Comparison of ENCODE assay signal across 23 mouse cellular contexts in the genomic region with DNA sequence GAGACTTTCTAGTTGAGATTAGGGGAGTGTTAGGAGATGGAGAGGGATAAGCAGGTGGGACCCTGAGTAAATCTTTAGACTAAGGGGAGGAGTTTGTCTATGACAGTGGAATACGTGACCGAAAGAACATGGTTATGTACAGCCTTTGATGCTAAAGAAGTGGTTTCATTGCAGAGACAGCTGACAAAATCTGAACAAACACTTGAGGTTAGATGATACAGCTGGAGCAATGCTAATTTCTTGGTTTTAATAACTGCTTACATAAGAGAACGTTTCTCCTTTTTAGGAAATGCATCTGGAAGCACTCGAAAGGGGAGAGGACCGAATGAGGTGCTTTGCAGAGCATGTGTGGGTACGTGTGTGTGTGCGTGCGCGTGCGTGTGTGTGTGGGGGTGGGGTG.
DNase-seq lines count a peak whose midpoint lies in the region; ATAC-seq and TF ChIP-seq lines count a peak whose summit lies in the region.
"Had no signal": no experiment of that assay in that cellular context is flagged by ENCODE, and none has a peak within 500 bp of the region (broad histone marks: within the 10 kb centered on the region; RNA-seq: fewer than 3 reads in every experiment).

No protein-coding gene starts in this region.

- H3K4me1 ChIP-seq in forebrain, embryonic 13.5 days = 0 out of 2 replicates have a peak, but pooled peaks cover 5% of the 10 kb centered on the region
- no peaks in the 10 kb centered on the region for H3K4me1 ChIP-seq in forebrain, embryonic 12.5 days
- H3K4me1 ChIP-seq in lung, embryonic 14.5 days (ENCODE audit: insufficient read depth) = no peaks in the 10 kb centered on the region
- H3K4me1 ChIP-seq in forebrain, embryonic 16.5 days (replicated peaks; ENCODE audit: control insufficient read depth, insufficient read depth, low read length) = no peaks in the 10 kb centered on the region; the same call in 1 of the 2 replicates
- H3K4me1 ChIP-seq in stomach, embryonic 15.5 days = no peaks in the 10 kb centered on the region
- H3K4me1 ChIP-seq: heart, embryonic 15.5 days; liver, embryonic 15.5 days; neural tube, embryonic 15.5 days had no signal

- H3K27me3 ChIP-seq in forebrain, embryonic 13.5 days = no peaks in the 10 kb centered on the region
- no peaks in the 10 kb centered on the region for H3K27me3 ChIP-seq in forebrain, embryonic 12.5 days
- H3K27me3 ChIP-seq in lung, embryonic 14.5 days (ENCODE audit: insufficient read depth, low read length) = no peaks in the 10 kb centered on the region
- H3K27me3 ChIP-seq in forebrain, embryonic 16.5 days (replicated peaks; ENCODE audit: control insufficient read depth, insufficient read depth, low read length) = no peaks in the 10 kb centered on the region
- no peaks in the 10 kb centered on the region for H3K27me3 ChIP-seq in stomach, embryonic 15.5 days (replicated peaks)
- H3K27me3 ChIP-seq: heart, embryonic 15.5 days; liver, embryonic 15.5 days; neural tube, embryonic 15.5 days had no signal

- H3K9ac ChIP-seq in forebrain, embryonic 13.5 days = no peak overlapping the region
- no peak overlapping the region for H3K9ac ChIP-seq in forebrain, embryonic 12.5 days
- no peak overlapping the region for H3K9ac ChIP-seq in lung, embryonic 14.5 days
- H3K9ac ChIP-seq in forebrain, embryonic 16.5 days (replicated peaks; ENCODE audit: low read depth, low read length) = no peak overlapping the region
- H3K9ac ChIP-seq in stomach, embryonic 15.5 days = no peak overlapping the region
- H3K9ac ChIP-seq: heart, embryonic 15.5 days; hindbrain, embryonic 14.5 days; liver, embryonic 15.5 days; neural tube, embryonic 15.5 days had no signal

- H3K27ac ChIP-seq in forebrain, embryonic 13.5 days = peak overlapping the region; percentile 5; the same call in 1 of the 2 replicates
- no peak overlapping the region for H3K27ac ChIP-seq in forebrain, embryonic 12.5 days
- H3K27ac ChIP-seq in lung, embryonic 14.5 days (ENCODE audit: low read depth) = no peak overlapping the region; the same call in 1 of the 2 replicates
- H3K27ac ChIP-seq in forebrain, embryonic 16.5 days (ENCODE audit: low read length) = no peak overlapping the region
- H3K27ac ChIP-seq in stomach, embryonic 15.5 days = peak overlapping the region; percentile 61; the same call in 1 of the 2 replicates
- H3K27ac ChIP-seq: heart, embryonic 15.5 days; hindbrain, embryonic 14.5 days; liver, embryonic 15.5 days; macrophage; midbrain, embryonic 10.5 days; neural tube, embryonic 15.5 days had no signal

- H3K4me3 ChIP-seq in forebrain, embryonic 13.5 days = no peak overlapping the region
- no peak overlapping the region for H3K4me3 ChIP-seq in forebrain, embryonic 12.5 days (replicated peaks)
- no peak overlapping the region for H3K4me3 ChIP-seq in lung, embryonic 14.5 days (ENCODE audit: low read depth, low read length)
- H3K4me3 ChIP-seq in forebrain, embryonic 16.5 days (replicated peaks; ENCODE audit: low read length) = no peak overlapping the region
- no peak overlapping the region for H3K4me3 ChIP-seq in stomach, embryonic 15.5 days (replicated peaks)
- H3K4me3 ChIP-seq: heart, embryonic 15.5 days; liver, embryonic 15.5 days; midbrain, embryonic 10.5 days; neural tube, embryonic 15.5 days had no signal

- no peaks in the 10 kb centered on the region for H3K9me3 ChIP-seq in forebrain, embryonic 13.5 days (replicated peaks)
- H3K9me3 ChIP-seq in forebrain, embryonic 12.5 days = no peaks in the 10 kb centered on the region
- no peaks in the 10 kb centered on the region for H3K9me3 ChIP-seq in lung, embryonic 14.5 days (ENCODE audit: low read depth, low read length)
- no peaks in the 10 kb centered on the region for H3K9me3 ChIP-seq in forebrain, embryonic 16.5 days (ENCODE audit: control insufficient read depth, low read length)
- no peaks in the 10 kb centered on the region for H3K9me3 ChIP-seq in stomach, embryonic 15.5 days
- H3K9me3 ChIP-seq: heart, embryonic 15.5 days; liver, embryonic 15.5 days; midbrain, embryonic 10.5 days; neural tube, embryonic 15.5 days had no signal

- no peak for TF ChIP-seq CTCF in lung, embryonic 14.5 days (IDR thresholded peaks at IDR 0.05; ENCODE audit: low read depth)

- H3K4me2 ChIP-seq in forebrain, embryonic 13.5 days = no peak overlapping the region
- H3K4me2 ChIP-seq in forebrain, embryonic 12.5 days = no peak overlapping the region
- H3K4me2 ChIP-seq in lung, embryonic 14.5 days = no peak overlapping the region
- H3K4me2 ChIP-seq in forebrain, embryonic 16.5 days (ENCODE audit: low read length) = no peak overlapping the region
- H3K4me2 ChIP-seq in stomach, embryonic 15.5 days = no peak overlapping the region
- H3K4me2 ChIP-seq: heart, embryonic 15.5 days; hindbrain, embryonic 14.5 days; liver, embryonic 15.5 days; neural tube, embryonic 15.5 days had no signal

- peak; percentile 59; the same call in 1 of the 2 replicates for ATAC-seq in forebrain, embryonic 13.5 days
- no peak for ATAC-seq in forebrain, embryonic 12.5 days (ENCODE audit: low FRiP score)
- ATAC-seq in lung, embryonic 14.5 days (ENCODE audit: insufficient read depth) = peak; percentile 54
- 0 out of 2 replicates have a peak, but pooled peaks have one; percentile 43 for ATAC-seq in forebrain, embryonic 16.5 days
- peak; percentile 68; the same call in 1 of the 2 replicates for ATAC-seq in stomach, embryonic 15.5 days (ENCODE audit: insufficient read depth, low FRiP score, low read depth)
- ATAC-seq: inflammation-experienced regulatory T-cells, adult 6 months had no signal

- WGBS in forebrain, embryonic 13.5 days = 85% methylated on average over 10 of the region's 10 CpGs
- 79% methylated on average over 10 of the region's 10 CpGs for WGBS in forebrain, embryonic 12.5 days
- 59% methylated on average over 10 of the region's 10 CpGs for WGBS in lung, embryonic 14.5 days
- WGBS in forebrain, embryonic 16.5 days = 82% methylated on average over 10 of the region's 10 CpGs
- WGBS in stomach, embryonic 15.5 days = 50% methylated on average over 10 of the region's 10 CpGs

- DNase-seq in lung, embryonic 14.5 days = peak; percentile 63
- no peak for DNase-seq in lung, postnatal 4 days
- DNase-seq in heart, postnatal 4 days = no peak
- no peak for DNase-seq in adrenal gland, postnatal 10 days
- DNase-seq: adrenal gland, postnatal 25 days; cerebellum, adult 11 months; cerebellum, adult 9-11 months; gastrocnemius, postnatal 36 days; heart, postnatal 36 days; layer of hippocampus, adult 9-11 months; liver; thymus, postnatal 25 days had no signal

- no peaks in the 10 kb centered on the region for H3K36me3 ChIP-seq in forebrain, embryonic 13.5 days (ENCODE audit: poor library complexity, severe bottlenecking)
- H3K36me3 ChIP-seq in forebrain, embryonic 12.5 days (replicated peaks) = no peaks in the 10 kb centered on the region
- H3K36me3 ChIP-seq in lung, embryonic 14.5 days (ENCODE audit: insufficient read depth) = no peaks in the 10 kb centered on the region
- H3K36me3 ChIP-seq in forebrain, embryonic 16.5 days (ENCODE audit: control insufficient read depth, insufficient read depth) = no peaks in the 10 kb centered on the region
- H3K36me3 ChIP-seq in stomach, embryonic 15.5 days = no peaks in the 10 kb centered on the region
- H3K36me3 ChIP-seq: heart, embryonic 15.5 days; liver, embryonic 15.5 days; midbrain, embryonic 10.5 days; neural tube, embryonic 15.5 days had no signal

Comparison
In these comparisons a context has a peak if more than half of its experiments do, and no peak if none do; other contexts are left out.
1. H3K27ac ChIP-seq: peak in forebrain, embryonic 13.5 days (single experiment) and stomach, embryonic 15.5 days (single experiment); none in forebrain, embryonic 12.5 days (single experiment), lung, embryonic 14.5 days (single experiment) and forebrain, embryonic 16.5 days (single experiment).